Mouse (Mus musculus) embryonic facial prominence, embryonic 14.5 days (tissue): ENCODE data around the gene Dydc2. TPM values are rescaled to one million over a fixed set of nuclear protein-coding genes. Genes with fewer than 3 reads are reported as not detected.
"Not testable (repeated sequence)": the region's sequence is repeated elsewhere in the genome, so short reads cannot be mapped to it uniquely, and the experiment has no call there.

Source experiments
- ATAC-seq: fragments of 200-750 bp; cut with Nextera tagmentation; 2 replicates; pipeline ENCODE4 v1.8.0; 2017; ENCODE audit warnings: low read depth, moderate number of reproducible peaks, moderate TSS enrichment
- DNase-seq: peaks from one replicate; pipeline ENCODE4 v3.0.0-alpha.2; 2015; ENCODE audit warnings: low spot score
- H3K27ac ChIP-seq: fragments of 300-500 bp; sonication (generic); replicated peaks from 2 replicates; pipeline ENCODE4 v1.5.1; 2014; ENCODE audit warnings: low read depth, mild to moderate bottlenecking, low read length, moderate library complexity
- H3K27me3 ChIP-seq: fragments of 300-500 bp; sonication (generic); replicated peaks from 2 replicates; pipeline ENCODE4 v1.6.1; 2014; ENCODE audit warnings: low read length; ENCODE audit not compliant: control insufficient read depth, insufficient read depth
- H3K36me3 ChIP-seq: fragments of 300-500 bp; sonication (generic); 2 replicates; pipeline ENCODE4 v1.6.1; 2014; ENCODE audit warnings: low read length, mixed read lengths; ENCODE audit not compliant: control insufficient read depth, insufficient read depth
- H3K4me1 ChIP-seq: fragments of 300-500 bp; sonication (generic); 2 replicates; pipeline ENCODE4 v1.6.1; 2014; ENCODE audit warnings: antibody characterized with exemption, low read length; ENCODE audit not compliant: control insufficient read depth, insufficient read depth
- H3K4me2 ChIP-seq: fragments of 300-500 bp; sonication (generic); 2 replicates; pipeline ENCODE4 v1.6.1; 2014; ENCODE audit warnings: low read depth, mild to moderate bottlenecking, low read length, moderate library complexity, mixed read lengths
- H3K4me3 ChIP-seq: fragments of 300-500 bp; sonication (generic); 2 replicates; pipeline ENCODE4 v1.5.1; 2014; ENCODE audit warnings: low read depth, mild to moderate bottlenecking, low read length
- H3K9ac ChIP-seq: fragments of 300-500 bp; sonication (generic); 2 replicates; pipeline ENCODE4 v1.6.1; 2014; ENCODE audit warnings: low read depth, mild to moderate bottlenecking, low read length, moderate library complexity, mixed read lengths
- H3K9me3 ChIP-seq: fragments of 300-500 bp; sonication (generic); 2 replicates; pipeline ENCODE4 v1.6.1; 2016; ENCODE audit warnings: low read length; ENCODE audit not compliant: control insufficient read depth
- WGBS: fragments of 180-500 bp; shearing (Covaris S2); extraction: QIAGEN DNeasy Blood & Tissue Kit; methylation state at CpG from one replicate; pipeline ENCODE4 v1.1.7; 2014; 5-methylcytosine and 5-hydroxymethylcytosine counted together
- polyA plus RNA-seq: library from polyadenylated mRNA; unstranded; fragments of >200 nt; fragmentation: Nextera tagmentation; extraction: Ambion mirVana; gene quantifications from 2 replicates; pipeline ENCODE4 v1.2.1, GENCODE M21; 2014

The Dydc2 gene
- polyA plus RNA-seq, 1 experiment from 2014 or later: 0.29 TPM

DNA sequence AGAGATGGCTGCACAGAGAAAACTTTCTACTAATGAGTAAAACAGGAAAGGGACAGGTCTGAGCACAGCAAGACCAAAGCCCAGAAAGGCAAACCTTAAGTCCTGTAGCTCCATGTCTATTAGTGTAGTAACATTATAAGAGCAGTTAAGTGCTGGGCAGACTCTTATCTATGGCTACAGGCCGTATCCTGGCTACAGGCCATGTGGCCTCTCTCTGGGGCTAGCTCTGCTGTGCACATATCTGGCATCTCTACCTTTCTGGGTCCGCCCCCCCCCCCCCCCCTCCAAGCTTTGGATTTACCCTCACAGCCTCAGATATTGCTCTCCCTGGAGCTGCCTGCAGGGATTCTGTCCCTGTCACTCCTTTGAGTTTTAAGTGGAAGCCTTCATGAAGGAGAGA, 3.8 kb downstream of the Dydc2 start:
- no peaks in the 10 kb centered on the region for H3K4me1 ChIP-seq
- no peak overlapping the region for H3K27ac ChIP-seq
- no peaks in the 10 kb centered on the region for H3K9me3 ChIP-seq
- no peak for DNase-seq
- 33% methylated on average over 1 of the region's 2 CpGs for WGBS
- H3K27me3 ChIP-seq: no peaks in the 10 kb centered on the region
- H3K36me3 ChIP-seq: no peaks in the 10 kb centered on the region
- ATAC-seq: no peak
- no peak overlapping the region for H3K9ac ChIP-seq
- no peak overlapping the region for H3K4me3 ChIP-seq
- no peak overlapping the region for H3K4me2 ChIP-seq

DNA sequence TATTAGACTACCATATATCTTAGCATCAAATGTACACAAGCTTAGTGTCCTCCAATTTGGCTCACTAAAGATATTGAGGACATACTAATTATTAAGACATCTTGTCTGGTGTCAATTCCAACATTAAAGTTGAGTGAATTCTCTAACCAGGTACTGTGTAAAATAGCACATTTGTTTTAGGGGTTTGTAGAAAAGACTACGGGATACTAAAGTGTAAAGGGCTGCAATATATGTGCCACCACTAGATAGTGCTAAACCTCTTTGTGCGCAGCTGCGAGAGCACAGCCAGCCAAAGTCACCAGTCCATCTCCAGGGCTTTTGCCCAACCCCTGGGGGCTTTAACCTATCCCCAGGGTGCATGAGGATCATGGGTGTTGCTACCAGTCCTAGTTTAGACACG, 15.8 kb downstream of the Dydc2 start:
- H3K4me2 ChIP-seq, ATAC-seq, H3K4me1 ChIP-seq, H3K27me3 ChIP-seq, H3K9ac ChIP-seq, H3K4me3 ChIP-seq, H3K27ac ChIP-seq, DNase-seq, H3K9me3 ChIP-seq, H3K36me3 ChIP-seq: not testable (repeated sequence)
- 82% methylated on average over 2 of the region's 4 CpGs for WGBS

DNA sequence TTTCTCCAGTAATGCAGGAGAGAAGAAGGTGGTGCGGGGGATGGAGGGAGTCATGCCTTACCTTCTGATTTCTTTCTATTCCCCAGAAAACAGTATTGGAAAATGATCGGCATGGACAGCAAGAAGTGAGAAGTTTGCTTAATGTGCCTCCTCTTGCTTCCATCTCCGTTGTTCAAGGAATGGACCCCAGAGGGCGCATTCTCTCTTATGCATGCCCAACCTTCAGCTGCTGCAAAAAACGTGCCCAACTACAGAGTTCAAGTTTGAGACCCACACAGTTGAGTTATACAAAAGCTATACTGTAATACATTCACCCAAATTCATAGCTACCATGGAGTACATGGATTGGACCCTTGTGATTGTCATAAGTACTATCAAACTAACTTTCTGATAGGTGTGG, 16.5 kb downstream of the Dydc2 start:
- 78% methylated on average over 5 of the region's 5 CpGs for WGBS
- Histone ChIP-seq H3K4me3 (no peak overlapping the region), H3K4me2 (no peak overlapping the region), H3K27me3 (no peaks in the 10 kb centered on the region), H3K9me3 (peaks cover 7% of the 10 kb centered on the region; the same call in 1 of the 2 replicates), H3K36me3 (no peaks in the 10 kb centered on the region), H3K27ac (no peak overlapping the region), H3K4me1 (no peaks in the 10 kb centered on the region), H3K9ac (no peak overlapping the region)
- DNase-seq (no peak), ATAC-seq (no peak)

GRCm38 (mm10) chr14:41050471-41050870, 18.5 kb downstream of the Dydc2 start:
- H3K9ac ChIP-seq: no peak overlapping the region
- DNase-seq: no peak
- peaks cover 7% of the 10 kb centered on the region; the same call in 1 of the 2 replicates for H3K9me3 ChIP-seq
- H3K27me3 ChIP-seq: no peaks in the 10 kb centered on the region
- no peak for ATAC-seq
- H3K36me3 ChIP-seq: no peaks in the 10 kb centered on the region
- no peak overlapping the region for H3K27ac ChIP-seq
- H3K4me2 ChIP-seq: no peak overlapping the region
- no peaks in the 10 kb centered on the region for H3K4me1 ChIP-seq
- 69% methylated on average over 6 of the region's 6 CpGs for WGBS
- no peak overlapping the region for H3K4me3 ChIP-seq

DNA sequence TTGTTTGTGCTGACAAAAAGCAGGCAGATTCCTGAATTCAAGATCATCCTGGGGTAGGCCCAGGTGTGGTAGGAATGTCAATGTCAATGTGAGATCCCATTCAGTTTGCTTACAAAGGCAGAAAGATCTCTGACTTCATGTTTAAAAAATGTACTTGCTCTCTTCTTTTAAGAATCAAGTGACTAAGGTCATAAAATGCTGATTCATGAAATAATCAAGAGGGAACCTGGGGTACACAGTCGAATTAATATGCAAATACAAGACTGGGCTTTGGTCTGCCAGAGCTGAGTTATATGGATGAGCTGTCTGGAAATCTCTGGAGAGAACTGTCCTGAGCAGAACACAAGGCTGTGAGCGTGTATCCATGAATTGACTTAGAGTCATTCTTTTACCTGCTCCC, 21.6 kb downstream of the Dydc2 start:
- H3K4me1 ChIP-seq: no peaks in the 10 kb centered on the region
- H3K27ac ChIP-seq: no peak overlapping the region
- H3K9me3 ChIP-seq: no peaks in the 10 kb centered on the region
- no peaks in the 10 kb centered on the region for H3K36me3 ChIP-seq
- no peak overlapping the region for H3K9ac ChIP-seq
- ATAC-seq (no peak), DNase-seq (no peak)
- no peaks in the 10 kb centered on the region for H3K27me3 ChIP-seq
- no peak overlapping the region for H3K4me2 ChIP-seq
- H3K4me3 ChIP-seq: no peak overlapping the region
- 73% methylated on average over 2 of the region's 2 CpGs for WGBS

DNA sequence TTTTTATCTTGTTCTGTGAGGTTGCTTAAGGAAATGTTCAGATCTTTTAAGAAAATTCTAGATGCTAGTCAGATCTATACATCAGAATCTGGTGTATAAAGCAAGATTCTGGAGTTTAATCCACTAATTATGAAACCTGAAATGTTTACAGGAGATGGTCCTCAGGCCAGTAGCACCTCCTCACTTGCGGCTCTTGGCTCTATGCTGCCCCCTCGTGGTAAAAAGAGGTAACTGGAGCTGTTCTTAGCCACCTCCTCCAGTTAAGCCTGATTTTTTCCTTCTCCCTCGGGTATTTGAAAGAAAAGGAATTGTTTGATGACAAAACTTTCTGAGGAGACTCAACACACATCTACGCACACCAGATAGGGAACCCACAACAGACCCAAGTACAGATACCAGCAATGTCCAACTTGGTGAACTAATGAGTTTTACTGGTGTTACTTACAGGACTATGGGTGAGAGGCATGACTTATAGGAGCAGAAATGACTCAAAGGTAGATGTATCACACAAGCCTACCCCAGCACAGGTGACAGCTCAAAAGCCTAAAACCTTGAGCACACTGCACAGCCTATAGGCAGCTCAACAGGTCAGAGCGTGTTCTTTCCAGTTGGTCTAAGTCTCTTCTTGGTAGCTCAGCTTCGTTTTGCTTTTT, 33.7 kb downstream of the Dydc2 start:
- H3K36me3 ChIP-seq: no peaks in the 10 kb centered on the region
- no peak overlapping the region for H3K9ac ChIP-seq
- 30% methylated on average over 6 of the region's 6 CpGs for WGBS
- no peaks in the 10 kb centered on the region for H3K9me3 ChIP-seq
- no peak overlapping the region for H3K4me2 ChIP-seq
- H3K4me1 ChIP-seq: no peaks in the 10 kb centered on the region
- no peak overlapping the region for H3K27ac ChIP-seq
- DNase-seq: peak; percentile 30
- no peak for ATAC-seq
- H3K27me3 ChIP-seq: no peaks in the 10 kb centered on the region
- no peak overlapping the region for H3K4me3 ChIP-seq

DNA sequence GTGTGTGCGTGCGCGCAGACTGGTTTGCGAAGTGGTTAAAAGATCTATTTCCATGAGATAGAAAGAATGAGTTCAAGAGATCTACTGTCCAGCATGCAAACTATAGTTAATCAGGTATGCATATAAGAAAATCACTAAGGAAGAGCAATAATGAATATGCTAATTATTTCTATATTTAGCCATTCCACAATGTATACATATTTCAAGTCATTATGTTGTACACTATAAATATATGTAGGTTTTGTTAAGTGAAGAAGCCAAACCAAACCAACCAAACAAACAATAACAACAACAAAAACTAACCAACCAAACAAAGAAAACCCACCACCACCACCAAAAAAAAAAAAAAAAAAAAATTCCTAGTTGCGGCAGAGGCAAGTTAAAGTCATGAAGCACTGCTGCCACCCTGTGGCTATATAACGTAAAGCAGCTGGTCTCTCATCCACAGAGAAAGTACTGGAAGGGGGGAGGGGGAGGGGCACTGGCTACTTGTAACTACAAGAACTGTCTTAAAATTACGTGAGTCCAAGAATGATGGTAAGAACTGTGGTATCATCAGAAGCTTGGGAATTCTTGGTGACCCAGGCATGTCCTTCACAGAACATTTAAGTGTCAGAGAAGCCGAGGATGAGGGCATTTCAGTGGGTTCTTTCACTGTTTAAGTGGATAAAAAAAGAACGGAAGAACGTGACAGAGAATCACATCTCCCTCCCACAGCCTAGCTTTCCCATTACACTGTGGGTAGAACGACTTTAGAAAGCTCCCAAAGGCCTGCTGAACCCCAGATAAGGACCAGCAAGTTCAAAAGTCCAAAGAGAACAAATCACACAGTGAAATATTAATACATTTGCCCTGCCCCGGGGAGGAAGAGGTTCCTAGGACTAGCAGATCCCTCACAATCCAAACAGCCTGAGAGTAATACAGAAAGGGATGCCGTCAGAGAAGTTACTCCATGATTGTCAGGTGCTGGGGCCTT, 35.6 kb downstream of the Dydc2 start:
- Histone ChIP-seq H3K9ac (no peak overlapping the region), H3K4me2 (no peak overlapping the region), H3K27me3 (no peaks in the 10 kb centered on the region), H3K36me3 (no peaks in the 10 kb centered on the region), H3K4me3 (no peak overlapping the region), H3K4me1 (no peaks in the 10 kb centered on the region), H3K9me3 (no peaks in the 10 kb centered on the region), H3K27ac (no peak overlapping the region)
- DNase-seq: peak; percentile 89
- 55% methylated on average over 13 of the region's 13 CpGs for WGBS
- no peak for ATAC-seq

- Histone ChIP-seq H3K9ac (no peak overlapping the region), H3K36me3 (no peaks in the 10 kb centered on the region), H3K4me2 (no peak overlapping the region), H3K27me3 (no peaks in the 10 kb centered on the region), H3K4me3 (no peak overlapping the region), H3K4me1 (no peaks in the 10 kb centered on the region), H3K9me3 (no peaks in the 10 kb centered on the region), H3K27ac (no peak overlapping the region)
- DNase-seq (no peak), ATAC-seq (no peak)
- 90% methylated on average over 6 of the region's 6 CpGs for WGBS
These were observed 38.0 kb downstream of the Dydc2 start for GRCm38 (mm10) chr14:41030989-41031513.
